Mouse (Mus musculus): ENCODE measurements around the gene Armc2. TPM values are rescaled to one million over a fixed set of nuclear protein-coding genes. Genes with fewer than 3 reads are reported as not detected.

Armc2 gene
- polyA plus RNA-seq, 1 experiment from 2014 or later: 1.2 TPM

DNA sequence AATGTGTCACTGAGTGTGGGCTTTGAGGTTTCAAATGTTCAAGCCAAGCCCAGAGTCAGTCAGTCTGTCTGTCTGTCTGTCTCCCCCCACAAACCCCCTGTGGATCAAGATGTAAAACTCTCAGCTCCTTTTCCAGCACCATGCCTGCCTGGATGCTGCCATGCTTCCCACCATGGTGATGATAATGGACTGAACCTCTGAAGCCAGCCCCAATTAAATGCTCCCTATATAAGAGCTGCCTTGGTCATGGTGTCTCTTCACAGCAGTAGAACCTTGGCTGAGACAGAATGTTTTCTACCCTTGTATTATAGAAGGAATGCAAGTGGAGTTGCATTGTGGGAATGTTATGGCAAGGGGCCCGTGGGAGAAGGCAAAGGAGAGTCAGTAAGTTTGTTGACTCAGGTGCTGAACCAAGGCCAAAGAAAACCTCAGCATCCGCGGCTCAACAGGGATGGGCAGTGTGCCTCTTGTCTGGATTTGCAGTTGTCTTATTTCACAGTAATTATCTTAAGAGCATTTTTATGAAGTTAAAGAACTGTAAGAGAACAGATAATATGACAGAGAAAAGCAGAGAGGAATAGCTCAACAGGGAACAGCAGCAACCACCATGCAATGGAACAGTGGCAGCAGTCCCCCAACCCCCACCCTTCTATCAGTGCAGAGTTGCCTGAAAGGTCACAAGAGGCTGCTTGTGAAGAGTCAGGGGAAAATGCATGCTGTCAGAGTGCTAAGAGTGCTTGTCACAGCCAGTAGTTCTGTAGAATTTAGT lies 152.0 kb downstream of the Armc2 start:
- TF ChIP-seq CTCF (IDR thresholded peaks at IDR 0.05; ENCODE audit: low read depth): no peak
- WGBS: 23% methylated on average over 3 of the region's 3 CpGs
- H3K4me2 ChIP-seq (replicated peaks; ENCODE audit: low read depth): no peak overlapping the region
- no peaks in the 10 kb centered on the region for H3K27me3 ChIP-seq (replicated peaks; ENCODE audit: control insufficient read depth, insufficient read depth, low read length)
- H3K36me3 ChIP-seq (ENCODE audit: control insufficient read depth, insufficient read depth): no peaks in the 10 kb centered on the region
- H3K9me3 ChIP-seq (ENCODE audit: control insufficient read depth): no peaks in the 10 kb centered on the region
- no peak overlapping the region for H3K4me3 ChIP-seq (ENCODE audit: low read depth, low read length)
- H3K9ac ChIP-seq (ENCODE audit: low read depth, low read length): no peak overlapping the region
- no peaks in the 10 kb centered on the region; the same call in 1 of the 2 replicates for H3K4me1 ChIP-seq (replicated peaks; ENCODE audit: control insufficient read depth, insufficient read depth, low read length)
- no peak overlapping the region; the same call in 1 of the 2 replicates for H3K27ac ChIP-seq (ENCODE audit: low read depth, low read length)
- ATAC-seq: no peak

Other genes with a start within 250 kb of the Armc2 start
- 5.0 and 5.3 TPM in 2 replicates for gene Cep57l1, start 208.6 kb downstream of the Armc2 start, polyA plus RNA-seq (2015; fragmentation: Nextera tagmentation; extraction: Ambion mirVana)
- gene Sesn1, start 208.5 kb downstream of the Armc2 start, polyA plus RNA-seq (2015; fragmentation: Nextera tagmentation; extraction: Ambion mirVana): 26.2 and 27.3 TPM in 2 replicates

Data from intestine, postnatal 0 days (tissue).